Mouse (Mus musculus) granulocyte monocyte progenitor cell, adult 5-6 weeks (primary cell): ENCODE results near the gene Fthl17f. TPM values are rescaled to one million over a fixed set of nuclear protein-coding genes. Genes with fewer than 3 reads are reported as not detected.
"Not testable (repeated sequence)": the region's sequence is repeated elsewhere in the genome, so short reads cannot be mapped to it uniquely, and the experiment has no call there.

Source experiments
- ATAC-seq: replicated peaks from 2 replicates; pipeline ENCODE4 v1.8.0; 2016; ENCODE audit warnings: mild to moderate bottlenecking, moderate TSS enrichment, inconsistent platforms; ENCODE audit not compliant: poor library complexity, severe bottlenecking
- total RNA-seq, 2 experiments: library from RNA; stranded (forward) in 1 of 2; stranded (reverse) in 1 of 2; fragments of 200-712, 200-1000 nt in 1 of 2; fragments of >200 nt in 1 of 2; fragmentation: Nextera tagmentation in 1 of 2; gene quantifications; 2 replicates each; pipeline ENCODE4 v1.2.3; 2014 to 2017

Gene Fthl17f
- total RNA-seq (2014; fragmentation: Nextera tagmentation) (not detected in 2 replicates), total RNA-seq (2017) (not detected in 2 replicates)

GRCm38 (mm10) chrX:9062715-9063114, at the start of gene Fthl17f:
Fthl17f (plus strand) TSS chrX:9063015.
- ATAC-seq = not testable (repeated sequence)

- no peak for ATAC-seq
Observed at GRCm38 (mm10) chrX:9016079-9016478, 46.7 kb upstream of the Fthl17f start.

GRCm38 (mm10) chrX:9019481-9019880, 43.3 kb upstream of the Fthl17f start:
- no peak for ATAC-seq

GRCm38 (mm10) chrX:9033193-9033592, 29.6 kb upstream of the Fthl17f start, which contains the start of gene Fthl17e:
Fthl17e (plus strand) TSS chrX:9033493.
- ATAC-seq = not testable (repeated sequence)

- not testable (repeated sequence) for ATAC-seq
Observed at GRCm38 (mm10) chrX:9041611-9042010, 21.2 kb upstream of the Fthl17f start.

- not testable (repeated sequence) for ATAC-seq
Observed at GRCm38 (mm10) chrX:9060952-9061351, 1.9 kb upstream of the Fthl17f start.

- ATAC-seq = no peak
Observed at GRCm38 (mm10) chrX:9062101-9062500, 714 bp upstream of the Fthl17f start.

GRCm38 (mm10) chrX:9077699-9078098, 14.9 kb downstream of the Fthl17f start:
- peak; percentile 50 for ATAC-seq

GRCm38 (mm10) chrX:9095066-9095465, 32.3 kb downstream of the Fthl17f start:
- ATAC-seq = not testable (repeated sequence)

- no peak for ATAC-seq
Observed at GRCm38 (mm10) chrX:9104262-9104661, 41.4 kb downstream of the Fthl17f start, which contains the start of gene 4930402K13Rik. 4930402K13Rik (plus strand) TSS chrX:9104562.

GRCm38 (mm10) chrX:9110381-9110780, 47.6 kb downstream of the Fthl17f start:
- ATAC-seq = no peak

Other genes with a start within 250 kb of the Fthl17f start
- gene Gm6592, start 219.0 kb upstream of the Fthl17f start, total RNA-seq (2014; fragmentation: Nextera tagmentation) = not detected in 2 replicates
- not detected in 2 replicates for gene Gm6592, start 219.0 kb upstream of the Fthl17f start, total RNA-seq (2017)
- not detected in 2 replicates for gene Gm5751, start 188.8 kb upstream of the Fthl17f start, total RNA-seq (2014; fragmentation: Nextera tagmentation)
- not detected in 2 replicates for gene Gm5751, start 188.8 kb upstream of the Fthl17f start, total RNA-seq (2017)
- 1.8 and 2.1 TPM in 2 replicates for gene B630019K06Rik, start 170.6 kb upstream of the Fthl17f start, total RNA-seq (2014; fragmentation: Nextera tagmentation)
- 0.26 and 0.39 TPM in 2 replicates for gene B630019K06Rik, start 170.6 kb upstream of the Fthl17f start, total RNA-seq (2017)
- not detected in 2 replicates for gene Fthl17b, start 100.0 kb upstream of the Fthl17f start, total RNA-seq (2014; fragmentation: Nextera tagmentation)
- not detected in 2 replicates for gene Fthl17b, start 100.0 kb upstream of the Fthl17f start, total RNA-seq (2017)
- not detected in 2 replicates for gene Fthl17c, start 86.5 kb upstream of the Fthl17f start, total RNA-seq (2014; fragmentation: Nextera tagmentation)
- not detected in 2 replicates for gene Fthl17c, start 86.5 kb upstream of the Fthl17f start, total RNA-seq (2017)
- not detected in 2 replicates for gene Fthl17d, start 76.3 kb upstream of the Fthl17f start, total RNA-seq (2014; fragmentation: Nextera tagmentation)
- not detected in 2 replicates for gene Fthl17d, start 76.3 kb upstream of the Fthl17f start, total RNA-seq (2017)
- not detected in 2 replicates for gene Fthl17e, start 29.5 kb upstream of the Fthl17f start, total RNA-seq (2014; fragmentation: Nextera tagmentation)
- gene Fthl17e, start 29.5 kb upstream of the Fthl17f start, total RNA-seq (2017) = not detected in 2 replicates
- gene 4930402K13Rik, start 41.5 kb downstream of the Fthl17f start, total RNA-seq (2014; fragmentation: Nextera tagmentation) = not detected in 2 replicates
- gene 4930402K13Rik, start 41.5 kb downstream of the Fthl17f start, total RNA-seq (2017) = not detected in 2 replicates
- gene Lancl3, start 136.9 kb downstream of the Fthl17f start, total RNA-seq (2014; fragmentation: Nextera tagmentation) = not detected in 2 replicates
- not detected in 2 replicates for gene Lancl3, start 136.9 kb downstream of the Fthl17f start, total RNA-seq (2017)
- not detected in 2 replicates for gene Gm14862, start 193.9 kb downstream of the Fthl17f start, total RNA-seq (2014; fragmentation: Nextera tagmentation)
- not detected in 2 replicates for gene Gm14862, start 193.9 kb downstream of the Fthl17f start, total RNA-seq (2017)
- gene Xk, start 209.7 kb downstream of the Fthl17f start, total RNA-seq (2014; fragmentation: Nextera tagmentation) = 14.0 and 16.1 TPM in 2 replicates
- 6.3 and 6.5 TPM in 2 replicates for gene Xk, start 209.7 kb downstream of the Fthl17f start, total RNA-seq (2017)
- 0.83 TPM in 1 of 2 replicates, not detected in the other for gene H2al1m, start 220.7 kb downstream of the Fthl17f start, total RNA-seq (2014; fragmentation: Nextera tagmentation)
- 0.34 and 1.7 TPM in 2 replicates for gene H2al1m, start 220.7 kb downstream of the Fthl17f start, total RNA-seq (2017)